Mouse (Mus musculus): ENCODE data around the gene Mpi.
A peak's percentile ranks its signal among the peaks of the same experiment; 100 is the strongest.

The Mpi gene

GRCm38 (mm10) chr9:57522114-57522860 is 30.3 kb downstream of the Mpi start:
- DNase-seq: no peak

GRCm38 (mm10) chr9:57521056-57521911 is 31.3 kb downstream of the Mpi start, which contains the start of gene Cox5a:
Gene Cox5a (plus strand): TSS chr9:57521274.
- peak; percentile 96 for DNase-seq

- no peak for DNase-seq
These were observed 32.0 kb downstream of the Mpi start for GRCm38 (mm10) chr9:57520375-57521055.

- no peak for DNase-seq
These were observed 35.5 kb downstream of the Mpi start for GRCm38 (mm10) chr9:57517113-57517512.

- DNase-seq: no peak
These were observed 42.0 kb downstream of the Mpi start for GRCm38 (mm10) chr9:57510577-57510976.

- DNase-seq: no peak
These were observed 46.9 kb downstream of the Mpi start for GRCm38 (mm10) chr9:57505700-57506099.

GRCm38 (mm10) chr9:57504891-57505290 is 47.7 kb downstream of the Mpi start:
- no peak for DNase-seq

- peak; percentile 36 for DNase-seq
These were observed 48.2 kb downstream of the Mpi start for GRCm38 (mm10) chr9:57504381-57504700.

GRCm38 (mm10) chr9:57503622-57504380 is 48.8 kb downstream of the Mpi start, which contains the start of gene Rpp25:
Gene Rpp25 (plus strand): TSS chr9:57504026.
- no peak for DNase-seq

- no peak for DNase-seq
These were observed 49.5 kb downstream of the Mpi start for GRCm38 (mm10) chr9:57502911-57503621.

- no peak for DNase-seq
These were observed 50.7 kb downstream of the Mpi start for GRCm38 (mm10) chr9:57501861-57502260.

- no peak for DNase-seq
These were observed 51.1 kb downstream of the Mpi start for GRCm38 (mm10) chr9:57501452-57501851.

- no peak for DNase-seq
These were observed 54.0 kb downstream of the Mpi start for GRCm38 (mm10) chr9:57498536-57498935.

GRCm38 (mm10) chr9:57497236-57497635 is 55.3 kb downstream of the Mpi start:
- DNase-seq: no peak

- no peak for DNase-seq
These were observed 57.6 kb downstream of the Mpi start for GRCm38 (mm10) chr9:57494970-57495369.

Measured in cerebellum, adult 11-12 months (tissue).